Mouse (Mus musculus): ENCODE measurements around the gene Gm3159. TPM values are rescaled to one million over a fixed set of nuclear protein-coding genes. Genes with fewer than 3 reads are reported as not detected.
"Not testable (repeated sequence)": the region's sequence is repeated elsewhere in the genome, so short reads cannot be mapped to it uniquely, and the experiment has no call there.

Gene Gm3159
- total RNA-seq (2021): not detected

DNA sequence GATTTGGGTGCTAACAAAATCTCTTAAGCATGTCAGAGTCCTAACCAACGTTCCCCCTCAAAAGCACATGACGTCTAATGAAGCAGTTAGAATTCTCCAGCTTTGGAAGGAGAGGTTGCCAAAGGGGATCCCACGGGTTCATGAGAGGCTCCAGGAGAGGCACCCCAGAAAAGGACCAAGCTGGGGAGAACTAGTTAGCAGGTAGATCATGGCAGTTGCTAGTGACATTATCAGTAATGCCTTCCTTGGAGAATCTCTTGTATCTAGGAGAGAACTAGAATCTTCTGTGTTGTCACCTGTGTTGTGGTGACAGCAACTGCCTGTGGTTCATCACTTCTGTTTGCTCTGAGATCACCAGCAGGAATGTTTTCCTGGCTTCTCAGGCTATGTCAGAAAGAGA lies at the start of gene Gm3159:
Gene Gm3159, plus strand, starts transcription at position 301 of the 400 bp plus-strand sequence.
- DNase-seq: not testable (repeated sequence)

DNA sequence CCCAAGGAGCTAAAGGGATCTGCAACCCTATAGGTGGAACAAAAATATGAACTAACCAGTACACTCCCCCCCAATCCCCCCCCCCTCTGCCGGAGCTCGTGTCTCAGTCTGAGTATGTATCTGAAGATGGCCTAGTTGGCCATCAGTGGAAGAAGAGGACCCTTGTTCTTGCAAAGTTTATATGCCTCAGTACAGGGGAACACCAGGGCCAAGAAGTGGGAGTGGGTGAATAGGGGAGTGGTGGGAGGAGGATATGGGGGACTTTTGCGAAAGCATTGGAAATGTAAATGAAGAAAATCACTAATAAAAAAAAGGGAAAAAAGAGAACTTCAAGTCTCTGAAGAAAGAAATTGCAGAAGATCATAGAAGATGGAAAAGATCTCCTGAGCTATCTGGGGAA lies 28.3 kb upstream of the Gm3159 start:
- DNase-seq: not testable (repeated sequence)

DNA sequence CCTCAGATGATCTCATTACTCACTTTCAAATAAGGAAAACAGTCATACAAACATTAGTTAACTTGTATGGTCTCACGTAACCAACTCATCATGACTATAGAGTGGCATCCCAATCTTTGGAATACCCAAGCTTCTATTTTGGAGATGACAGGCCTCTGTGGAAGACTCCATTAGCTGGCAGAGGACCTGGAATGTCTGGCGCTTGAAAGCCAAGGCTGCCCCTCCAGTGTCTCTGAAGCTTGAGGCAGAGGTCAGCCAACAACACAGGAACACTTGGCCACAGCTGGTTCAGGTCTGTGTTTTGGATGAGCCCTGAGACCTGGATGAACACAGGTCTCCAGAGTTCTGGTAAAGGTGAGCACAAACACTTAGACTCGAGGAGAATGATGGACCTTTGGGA lies 27.6 kb upstream of the Gm3159 start:
- not testable (repeated sequence) for DNase-seq

DNA sequence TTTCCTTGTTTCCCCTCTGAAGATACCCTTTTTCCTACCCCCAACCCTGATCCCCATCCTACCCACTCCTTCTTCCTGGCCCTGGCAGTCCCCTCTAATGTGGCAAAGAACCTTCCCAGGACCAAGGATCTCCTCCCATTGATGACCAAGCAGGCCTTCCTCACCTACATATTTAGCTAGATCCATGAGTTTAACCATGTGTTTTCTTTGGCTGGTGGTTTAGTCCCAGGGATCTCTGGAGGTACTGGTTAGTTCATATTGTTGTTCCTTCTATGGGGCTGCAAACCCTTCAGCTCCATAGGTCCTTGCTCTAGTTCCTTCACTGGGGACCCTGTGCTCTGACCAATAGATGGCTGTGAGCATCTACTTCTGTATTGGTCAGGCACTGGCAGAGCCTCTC lies 19.5 kb upstream of the Gm3159 start:
- not testable (repeated sequence) for DNase-seq

DNA sequence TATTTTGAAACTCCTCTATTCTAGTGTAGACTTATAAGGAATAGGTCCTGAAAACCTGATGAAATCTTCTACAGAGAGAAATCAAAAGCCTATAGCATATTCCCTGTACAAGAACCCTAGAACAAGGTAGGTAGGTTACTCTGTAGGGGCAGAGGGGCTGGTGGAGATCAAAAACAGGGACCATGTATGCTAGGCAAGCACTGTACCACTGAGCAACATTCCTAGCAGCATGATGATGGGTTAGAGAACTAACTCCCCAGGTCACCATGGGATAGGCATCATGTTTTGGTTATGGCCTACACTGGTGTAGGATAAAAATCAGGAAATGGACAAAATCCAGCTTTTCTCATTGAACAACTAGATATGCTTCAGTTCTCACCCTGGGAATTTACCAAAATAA lies 11.7 kb upstream of the Gm3159 start:
- not testable (repeated sequence) for DNase-seq

DNA sequence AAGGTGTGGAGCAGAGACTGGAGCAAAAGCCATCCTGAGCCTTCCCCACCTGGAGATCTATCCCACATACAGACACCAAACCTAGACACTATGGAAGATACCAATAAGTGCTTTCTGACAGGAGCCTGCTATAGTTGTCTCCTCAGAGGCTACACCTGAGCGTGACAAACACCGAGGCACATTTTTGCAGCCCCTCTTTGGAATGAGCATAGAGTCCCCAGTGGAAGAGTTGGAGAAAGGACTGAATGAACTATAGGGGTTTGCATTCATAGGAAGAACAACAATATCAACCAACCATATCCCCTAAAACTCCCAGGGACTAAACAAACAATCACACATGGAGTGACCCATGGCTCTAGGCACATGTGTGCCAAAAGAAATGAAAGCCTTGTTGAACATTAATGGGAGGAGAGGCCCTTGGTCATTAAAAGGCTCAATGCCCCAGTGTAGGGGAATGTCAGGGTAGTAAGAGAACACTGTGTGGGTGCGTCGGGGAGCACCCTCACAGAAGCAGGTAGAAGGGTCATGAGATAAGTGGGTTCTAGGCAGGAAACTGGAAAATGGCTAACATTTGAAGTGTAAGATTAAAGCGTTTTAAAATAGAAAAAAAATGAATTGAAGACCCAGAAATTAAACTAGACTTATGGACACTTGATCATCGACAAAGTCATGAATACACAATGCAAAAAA lies 4.3 kb upstream of the Gm3159 start:
- not testable (repeated sequence) for DNase-seq

DNA sequence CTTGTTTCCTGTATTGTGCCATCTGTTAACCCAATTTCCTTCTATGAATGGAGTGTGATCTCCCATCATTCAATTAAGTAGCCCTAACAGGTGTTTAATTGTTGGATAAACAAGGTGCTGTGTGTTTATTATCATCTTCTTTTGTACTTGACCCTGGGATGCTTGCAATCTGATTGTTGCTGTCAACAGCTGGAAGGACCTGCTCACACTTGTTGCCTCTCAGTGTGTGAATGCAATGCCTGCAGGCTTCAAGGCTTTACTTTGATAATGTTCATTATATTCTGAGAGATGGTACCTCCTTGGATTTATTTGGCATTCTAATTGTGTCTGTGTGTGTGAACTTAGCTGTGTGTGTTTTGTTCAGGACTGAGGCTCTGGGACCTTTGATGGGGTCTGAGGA lies 1.3 kb downstream of the Gm3159 start:
- not testable (repeated sequence) for DNase-seq

DNA sequence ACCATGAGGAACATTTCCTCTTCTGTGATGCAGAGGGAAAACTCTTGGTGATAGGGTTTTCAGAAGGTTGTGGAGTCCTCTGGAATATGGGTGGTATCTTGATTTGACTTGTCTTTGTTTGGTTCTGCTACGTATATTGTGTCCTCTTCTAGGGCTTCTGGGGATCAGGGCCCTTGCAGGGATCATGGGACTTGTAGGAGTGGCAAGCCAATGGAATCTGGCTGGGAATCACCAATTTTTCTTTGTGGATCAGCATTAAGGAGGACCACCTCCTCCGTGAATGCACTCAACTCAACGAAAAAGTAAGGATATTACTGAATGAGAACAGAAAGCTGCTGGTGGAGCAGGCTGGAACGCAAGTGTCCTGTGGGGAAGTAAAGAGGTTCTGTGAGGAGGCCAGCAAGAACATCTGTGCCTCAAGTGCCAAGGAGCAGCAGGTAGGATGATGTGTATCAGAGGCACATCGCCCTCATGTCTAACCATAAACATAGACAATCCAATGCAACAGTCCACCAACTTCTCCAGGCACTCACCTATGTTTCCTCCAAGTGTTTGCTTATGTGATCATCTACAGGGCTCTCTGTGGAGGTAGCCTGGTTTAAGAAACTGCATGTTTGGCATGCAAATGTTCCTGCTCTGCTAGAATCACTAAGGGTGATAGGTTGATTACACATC lies 2.9 kb downstream of the Gm3159 start:
- DNase-seq: not testable (repeated sequence)

DNA sequence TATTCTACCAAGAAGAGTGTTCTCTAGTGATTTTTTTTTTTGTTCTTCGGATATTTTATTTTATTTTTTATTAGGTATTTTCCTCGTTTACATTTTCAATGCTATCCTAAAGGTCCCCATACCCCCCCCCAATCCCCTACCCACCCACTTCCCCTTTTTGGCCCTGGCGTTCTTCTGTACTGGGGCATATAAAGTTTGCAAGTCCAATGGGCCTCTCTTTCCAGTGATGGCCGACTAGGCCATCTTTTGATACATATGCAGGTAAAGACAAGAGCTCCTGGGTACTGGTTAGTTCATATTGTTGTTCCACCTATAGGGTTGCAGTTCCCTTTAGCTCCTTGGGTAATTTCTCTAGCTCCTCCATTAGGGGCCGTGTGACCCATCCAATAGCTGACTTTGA lies 3.9 kb downstream of the Gm3159 start:
- not testable (repeated sequence) for DNase-seq

DNA sequence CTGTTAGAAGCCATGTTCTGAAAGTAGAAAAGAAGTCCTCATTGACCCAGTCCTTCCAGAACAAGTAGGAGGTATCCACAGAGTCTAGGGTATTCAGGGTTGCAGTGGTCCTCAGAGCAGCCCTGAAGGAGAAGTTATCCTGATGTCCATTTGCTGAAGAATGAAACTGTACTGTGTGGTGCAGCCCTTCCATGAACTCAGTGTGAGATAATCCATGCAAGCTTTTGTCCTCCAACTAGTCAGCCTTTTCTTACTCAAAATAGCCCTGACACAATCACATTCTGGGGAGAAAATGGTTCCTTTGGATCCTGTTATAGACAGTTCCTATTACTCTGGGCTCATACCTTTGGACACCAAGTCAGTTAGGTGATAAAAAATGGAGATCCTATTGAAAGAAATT lies 6.5 kb downstream of the Gm3159 start:
- DNase-seq: not testable (repeated sequence)

DNA sequence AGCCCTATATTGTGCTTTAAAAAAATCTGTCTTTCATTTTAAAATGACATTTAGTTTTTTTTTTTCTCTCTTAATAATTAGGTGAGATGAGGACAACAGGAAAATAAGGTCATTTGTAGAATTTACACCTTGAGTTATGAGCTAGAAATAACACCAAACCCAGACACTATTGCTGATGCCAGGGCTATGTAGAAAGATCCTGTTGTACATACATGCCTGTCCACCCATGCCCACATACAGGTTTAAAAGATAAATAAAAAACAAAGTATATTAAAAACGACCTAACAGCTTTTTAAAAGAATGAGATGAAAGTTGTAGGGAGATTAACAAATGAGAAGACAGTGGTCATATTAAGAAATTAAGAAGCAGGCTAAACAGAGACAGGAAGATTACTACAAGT lies 12.6 kb downstream of the Gm3159 start:
- DNase-seq: not testable (repeated sequence)

DNA sequence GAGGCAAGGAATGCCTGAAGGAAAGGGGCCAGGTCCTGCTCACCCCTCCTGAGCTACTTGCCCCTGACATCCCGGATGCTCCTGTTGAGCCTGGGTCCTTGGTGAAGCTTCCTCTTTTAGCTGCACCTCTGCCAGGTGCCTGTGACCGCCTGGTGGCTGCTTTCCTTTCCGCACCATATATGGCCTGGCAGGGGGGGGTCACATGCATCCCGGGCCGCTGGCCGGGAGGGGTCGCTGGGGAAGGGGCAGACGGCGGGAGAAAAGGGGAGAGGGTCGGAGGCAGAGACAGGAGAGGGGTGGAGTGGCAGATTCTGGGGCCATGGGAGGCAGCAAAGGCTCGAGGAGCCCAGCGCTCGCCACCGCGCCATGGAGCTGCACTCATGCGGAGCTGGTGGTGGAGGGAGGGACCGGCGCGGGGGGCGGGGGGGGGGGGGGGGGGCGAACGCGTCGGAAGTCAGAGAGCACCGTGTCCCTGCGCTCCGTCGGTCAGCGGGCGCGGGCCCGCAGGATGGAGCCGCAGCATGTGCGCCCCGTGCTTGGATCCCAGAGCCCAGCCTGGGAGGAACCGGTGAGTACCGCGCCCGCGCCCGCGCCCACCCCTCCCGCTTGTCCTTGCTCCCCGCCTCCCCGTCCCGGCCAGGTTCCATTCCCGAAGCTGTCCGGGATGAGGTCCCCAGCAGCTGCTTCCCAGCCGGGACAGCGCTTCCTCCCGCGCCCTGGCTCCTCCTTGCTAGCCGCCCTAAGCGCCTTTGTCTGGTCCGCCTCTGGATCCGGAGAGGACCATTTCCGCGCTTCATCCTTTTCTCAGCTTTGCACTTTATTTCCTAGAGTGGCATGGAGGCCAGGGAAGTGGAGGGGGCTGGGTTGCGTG lies 17.9 kb downstream of the Gm3159 start, which contains the start of gene Gm3164:
Gene Gm3164, plus strand, starts transcription at position 484 of the 871 bp plus-strand sequence.
- DNase-seq: not testable (repeated sequence)

DNA sequence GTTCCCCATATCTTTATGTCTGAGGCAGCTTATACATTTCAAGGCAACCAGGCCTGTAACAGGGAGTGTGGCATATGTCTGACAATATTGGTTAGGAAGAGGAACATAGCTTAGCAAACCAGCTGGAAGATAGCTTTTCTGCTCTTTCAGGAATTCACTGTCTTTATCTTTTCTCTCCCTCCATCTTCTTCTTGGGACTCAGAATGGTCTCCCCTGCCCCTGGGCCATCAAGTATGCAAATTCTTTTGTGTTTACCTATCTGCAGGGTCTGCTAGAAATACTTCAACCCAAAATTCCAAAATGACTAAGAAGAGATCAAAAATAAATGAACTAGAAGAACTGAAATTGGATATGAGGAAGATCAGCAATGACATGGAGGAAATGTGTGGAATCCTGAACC lies 33.4 kb downstream of the Gm3159 start, which contains the start of gene Gm3173:
Gene Gm3173, plus strand, starts transcription at position 301 of the 400 bp plus-strand sequence.
- DNase-seq: not testable (repeated sequence)

Other genes with a start within 250 kb of the Gm3159 start
- gene Gm3127, start 232.5 kb upstream of the Gm3159 start, total RNA-seq (2021): not detected
- 1 to 10 TPM in 1 of 2 experiments, under 1 TPM in 1; 0.58 to 1.3 TPM for gene Gm2974, start 214.9 kb upstream of the Gm3159 start, total RNA-seq (2021)
- not detected for gene Gm3138, start 147.9 kb upstream of the Gm3159 start, total RNA-seq (2021)
- gene Gm3149, start 80.2 kb upstream of the Gm3159 start, total RNA-seq (2021): under 1 TPM in 1 of 2 experiments, not detected in 1; 0.61 TPM
- under 1 TPM; 0.82 to 0.91 TPM for gene 2610042L04Rik, start 62.8 kb upstream of the Gm3159 start, total RNA-seq (2021)
- under 1 TPM; 0.25 to 0.63 TPM for gene Gm3164, start 17.9 kb downstream of the Gm3159 start, total RNA-seq (2021)
- not detected for gene Gm3173, start 33.5 kb downstream of the Gm3159 start, total RNA-seq (2021)
- gene Gm3182, start 84.2 kb downstream of the Gm3159 start, total RNA-seq (2021): not detected
- gene Gm3047, start 157.9 kb downstream of the Gm3159 start, total RNA-seq (2021): not detected
- under 1 TPM in 1 of 2 experiments, not detected in 1; 0.50 TPM for gene Gm8159, start 234.8 kb downstream of the Gm3159 start, total RNA-seq (2021)